Mouse (Mus musculus) ES-Bruce4 (cell line): ENCODE results near the gene BC035947.

Experiments
- CTCF ChIP-seq: IDR thresholded peaks from one replicate; pipeline ENCODE4 v1.8.1; 2011; ENCODE audit warnings: low read depth, low read length
- EP300 ChIP-seq: IDR thresholded peaks from 2 replicates; pipeline ENCODE4 v1.6.1; 2011; ENCODE audit warnings: low read depth, low read length; ENCODE audit not compliant: insufficient read depth
- POLR2A ChIP-seq: IDR thresholded peaks from one replicate; pipeline ENCODE4 v1.8.1; 2011; ENCODE audit warnings: low read length; ENCODE audit not compliant: insufficient read depth

DNA sequence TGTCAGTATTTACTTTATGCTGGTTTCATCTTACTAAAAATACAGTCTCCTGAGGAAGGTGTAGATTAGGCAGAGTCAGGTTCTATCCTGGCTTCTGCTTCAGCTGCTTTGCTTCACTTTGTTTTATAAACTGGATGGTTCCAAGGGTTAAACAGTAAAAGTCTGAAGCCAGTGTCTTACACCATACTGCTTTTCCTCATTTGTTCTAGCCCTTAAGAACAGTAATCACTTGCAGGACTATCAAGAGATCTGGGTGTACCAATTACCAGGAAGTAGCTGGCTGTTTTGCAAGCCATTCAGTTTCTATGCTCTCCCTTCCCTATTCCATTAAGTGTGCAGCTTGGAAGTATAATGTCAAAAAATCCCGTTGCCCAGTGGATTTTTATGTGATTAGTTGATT, 4.8 kb downstream of the BC035947 start:
- TF ChIP-seq POLR2A (no peak), CTCF (no peak), EP300 (no peak)
